Mouse (Mus musculus) heart, postnatal 25 days (tissue): ENCODE data around the gene Arhgef10l. TPM values are rescaled to one million over a fixed set of nuclear protein-coding genes. Genes with fewer than 3 reads are reported as not detected.
A peak's percentile ranks its signal among the peaks of the same experiment; 100 is the strongest.

ENCODE experiments used
- DNase-seq: peaks from one replicate; pipeline ENCODE4 v3.0.0; 2022; ENCODE audit warnings: low spot score
- intact Hi-C: fragments of 180-260 bp; cut with DNase I; formaldehyde crosslinking; loops from one replicate; pipeline ENCODE4 v1.15.1; 2025
- total RNA-seq, 2 experiments: library from RNA; stranded (reverse); gene quantifications; 2 replicates each; pipeline ENCODE4 v1.2.3; 2021

The Arhgef10l gene
- total RNA-seq, 2 experiments from 2014 or later, result 62.4 to 63.9 TPM

GRCm38 (mm10) chr4:140640242-140640523 lies 25.6 kb downstream of the Arhgef10l start:
- intact Hi-C loops, result no loop called here
- DNase-seq, result no peak

- no peak for DNase-seq
- intact Hi-C loops, result no loop called here
These were observed 26.2 kb downstream of the Arhgef10l start for GRCm38 (mm10) chr4:140639431-140640241.

- intact Hi-C loops, result no loop called here
- no peak for DNase-seq
These were observed 27.2 kb downstream of the Arhgef10l start for GRCm38 (mm10) chr4:140638591-140638990.

- no peak for DNase-seq
- intact Hi-C loops, result no loop called here
These were observed 28.5 kb downstream of the Arhgef10l start for GRCm38 (mm10) chr4:140637269-140637668.

GRCm38 (mm10) chr4:140636312-140636996 lies 29.4 kb downstream of the Arhgef10l start:
- DNase-seq, result no peak
- intact Hi-C loops, result no loop called here

GRCm38 (mm10) chr4:140634861-140635388 lies 30.9 kb downstream of the Arhgef10l start:
- DNase-seq, result no peak
- intact Hi-C loops, result no loop called here

- no peak for DNase-seq
- intact Hi-C loops, result no loop called here
These were observed 34.4 kb downstream of the Arhgef10l start for GRCm38 (mm10) chr4:140631276-140631849.

GRCm38 (mm10) chr4:140630651-140631241 lies 35.1 kb downstream of the Arhgef10l start:
- peak; percentile 59 for DNase-seq
- intact Hi-C loops, result no loop called here

GRCm38 (mm10) chr4:140630136-140630535 lies 35.7 kb downstream of the Arhgef10l start:
- intact Hi-C loops, result no loop called here
- DNase-seq, result no peak

GRCm38 (mm10) chr4:140628971-140629370 lies 36.8 kb downstream of the Arhgef10l start:
- DNase-seq, result no peak
- intact Hi-C loops, result no loop called here

- intact Hi-C loops, result no loop called here
- DNase-seq, result no peak
These were observed 37.3 kb downstream of the Arhgef10l start for GRCm38 (mm10) chr4:140628412-140628943.

- intact Hi-C loops, result no loop called here
- no peak for DNase-seq
These were observed 39.9 kb downstream of the Arhgef10l start for GRCm38 (mm10) chr4:140625651-140626525.

- intact Hi-C loops, result no loop called here
- DNase-seq, result peak; percentile 60
These were observed 41.2 kb downstream of the Arhgef10l start for GRCm38 (mm10) chr4:140624468-140625176.

- intact Hi-C loops, result no loop called here
- no peak for DNase-seq
These were observed 41.7 kb downstream of the Arhgef10l start for GRCm38 (mm10) chr4:140624087-140624467.

GRCm38 (mm10) chr4:140622819-140623218 lies 43.0 kb downstream of the Arhgef10l start:
- intact Hi-C loops, result no loop called here
- no peak for DNase-seq

- intact Hi-C loops, result no loop called here
- no peak for DNase-seq
These were observed 45.3 kb downstream of the Arhgef10l start for GRCm38 (mm10) chr4:140620496-140620895.

GRCm38 (mm10) chr4:140617391-140618385 lies 48.1 kb downstream of the Arhgef10l start:
- no peak for DNase-seq
- intact Hi-C loops, result loop anchor here (5.0 kb wide), 1 partner anchor 35 kb away; no protein-coding TSS in a partner anchor
